Mouse (Mus musculus): ENCODE measurements at regions not wholly inside any gene's neighbourhood (a gene's known extent, or its start where the extent isn't known, plus 50 kb on each side); places are given as distances from the start of the nearest gene placed in this dataset.

DNA sequence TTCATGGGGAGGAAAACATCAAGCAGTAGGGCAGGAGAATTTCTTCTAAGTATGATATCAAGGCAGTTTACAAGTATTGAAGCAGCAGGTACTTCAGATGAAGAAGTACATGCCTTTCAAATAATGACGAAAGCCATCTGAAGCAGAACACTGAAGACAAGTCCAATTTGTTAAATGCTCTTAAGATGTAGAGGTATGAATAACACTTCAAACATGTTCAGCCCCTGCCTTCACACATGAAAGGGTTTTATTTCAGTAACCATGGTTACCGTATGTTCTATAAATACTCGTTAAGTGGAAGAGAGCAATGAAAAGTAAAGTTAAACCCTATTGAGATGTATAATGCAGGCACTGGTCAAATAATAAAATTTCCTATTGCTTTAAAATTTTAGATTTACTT lies 101.8 kb downstream of the Mospd2 start:
- Histone ChIP-seq H3K9me3 (no peaks in the 10 kb centered on the region), H3K4me2 (replicated peaks) (no peak overlapping the region), H3K27ac (no peak overlapping the region), H3K36me3 (no peaks in the 10 kb centered on the region), H3K4me3 (no peak overlapping the region), H3K9ac (no peak overlapping the region), H3K27me3 (replicated peaks) (no peaks in the 10 kb centered on the region), H3K4me1 (no peaks in the 10 kb centered on the region)
- ATAC-seq (ENCODE audit: low FRiP score, low read depth) = no peak
- 81% methylated on average over 3 of the region's 3 CpGs for WGBS

DNA sequence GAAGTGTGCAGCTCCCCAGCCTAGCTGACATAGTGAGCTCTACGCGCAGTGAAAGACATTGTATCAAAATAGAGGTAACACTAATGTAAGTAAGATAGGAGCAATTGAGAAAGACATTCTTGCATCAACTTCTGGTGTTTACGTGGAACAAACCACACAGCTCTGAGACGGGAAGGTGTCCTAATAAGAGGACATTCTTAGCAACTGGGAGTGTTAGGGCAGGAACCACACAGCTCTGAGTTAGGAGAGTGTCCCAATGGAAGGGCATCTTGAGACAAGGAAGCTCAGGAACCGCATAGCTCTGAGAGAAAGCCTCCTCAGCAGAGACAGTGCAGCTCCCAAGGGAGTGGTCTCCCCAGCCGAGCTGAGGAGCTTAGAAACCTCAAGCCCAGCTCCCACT lies 139.8 kb downstream of the Mospd2 start:
- Histone ChIP-seq H3K9me3 (no peaks in the 10 kb centered on the region), H3K27me3 (replicated peaks) (no peaks in the 10 kb centered on the region), H3K4me1 (no peaks in the 10 kb centered on the region), H3K27ac (no peak overlapping the region), H3K36me3 (no peaks in the 10 kb centered on the region), H3K4me2 (replicated peaks) (no peak overlapping the region), H3K4me3 (no peak overlapping the region), H3K9ac (no peak overlapping the region)
- 87% methylated on average over 6 of the region's 6 CpGs for WGBS
- no peak for ATAC-seq (ENCODE audit: low FRiP score, low read depth)

DNA sequence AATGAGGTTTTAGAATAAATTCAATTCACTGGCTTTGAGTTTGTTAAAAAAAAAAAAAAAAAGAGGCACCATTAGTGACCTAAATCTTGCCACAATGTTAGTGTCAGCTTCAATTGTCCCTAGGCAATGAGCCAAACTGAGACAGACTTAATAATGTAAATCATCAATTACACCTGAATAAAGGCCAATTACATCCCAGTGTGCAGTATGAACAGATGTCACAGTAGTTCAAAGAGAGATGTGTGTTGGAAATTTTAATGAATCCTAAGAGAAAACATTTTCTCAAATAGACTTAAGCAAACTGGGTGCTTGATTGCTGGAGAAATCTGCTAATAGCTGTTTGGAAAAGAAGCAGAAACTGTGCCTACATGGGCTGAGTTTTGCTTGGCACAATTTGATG lies 159.3 kb downstream of the Mospd2 start:
- no peak overlapping the region for H3K4me3 ChIP-seq
- H3K27ac ChIP-seq = no peak overlapping the region
- H3K9me3 ChIP-seq = no peaks in the 10 kb centered on the region
- H3K4me1 ChIP-seq = no peaks in the 10 kb centered on the region
- no peak overlapping the region for H3K9ac ChIP-seq
- H3K4me2 ChIP-seq (replicated peaks) = no peak overlapping the region
- ATAC-seq (ENCODE audit: low FRiP score, low read depth) = peak; percentile 68
- no peaks in the 10 kb centered on the region for H3K36me3 ChIP-seq
- H3K27me3 ChIP-seq (replicated peaks) = no peaks in the 10 kb centered on the region

DNA sequence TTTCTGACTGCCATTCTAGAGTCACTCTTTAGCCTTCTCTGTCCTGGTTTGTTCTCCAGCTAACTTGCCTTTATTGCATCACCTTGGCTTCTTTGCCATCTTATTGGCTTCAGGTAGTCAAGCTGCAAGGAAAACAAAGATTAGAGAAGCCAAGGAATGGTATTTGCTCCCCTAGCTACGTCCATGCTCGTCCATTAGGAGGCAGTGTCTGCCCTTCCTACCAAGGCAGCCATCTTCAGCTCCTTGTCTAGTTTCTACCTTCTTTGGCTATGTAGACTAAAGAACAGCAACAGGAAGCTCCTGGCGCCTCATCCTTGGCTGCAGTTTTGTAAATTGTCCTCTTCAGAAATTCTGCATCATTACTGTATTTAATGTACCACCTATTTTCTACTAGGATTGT lies 192.9 kb downstream of the Mospd2 start:
- 57% methylated on average over 3 of the region's 3 CpGs for WGBS
- H3K27ac ChIP-seq = no peak overlapping the region
- no peak overlapping the region for H3K9ac ChIP-seq
- H3K4me2 ChIP-seq (replicated peaks) = no peak overlapping the region
- no peaks in the 10 kb centered on the region for H3K27me3 ChIP-seq (replicated peaks)
- H3K4me1 ChIP-seq = no peaks in the 10 kb centered on the region
- no peak overlapping the region for H3K4me3 ChIP-seq
- no peak for ATAC-seq (ENCODE audit: low FRiP score, low read depth)
- H3K9me3 ChIP-seq = no peaks in the 10 kb centered on the region
- H3K36me3 ChIP-seq = no peaks in the 10 kb centered on the region

DNA sequence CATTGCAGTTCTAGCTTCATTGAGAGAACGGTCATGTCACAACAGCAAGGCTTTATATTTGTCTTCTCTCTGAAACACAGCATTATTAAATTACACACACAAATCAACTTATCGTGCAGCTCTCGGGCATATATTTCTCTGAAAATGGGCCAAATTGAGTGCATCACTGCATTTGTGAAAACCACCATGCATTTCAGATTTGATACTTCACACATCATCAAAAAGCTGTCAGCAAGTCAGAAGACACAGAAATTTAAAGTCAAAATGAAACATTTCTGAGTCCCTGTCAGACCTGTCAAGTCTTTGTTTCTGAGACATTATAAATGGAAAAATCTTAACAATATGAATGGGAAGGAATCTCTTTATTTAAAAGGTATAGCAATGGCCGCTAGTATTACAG lies 215.3 kb downstream of the Mospd2 start:
- Histone ChIP-seq H3K9ac (no peak overlapping the region), H3K4me2 (replicated peaks) (no peak overlapping the region), H3K4me1 (no peaks in the 10 kb centered on the region), H3K36me3 (no peaks in the 10 kb centered on the region), H3K9me3 (no peaks in the 10 kb centered on the region), H3K27ac (no peak overlapping the region), H3K27me3 (replicated peaks) (no peaks in the 10 kb centered on the region), H3K4me3 (no peak overlapping the region)
- no peak for ATAC-seq (ENCODE audit: low FRiP score, low read depth)
- WGBS = 88% methylated on average over 4 of the region's 4 CpGs

DNA sequence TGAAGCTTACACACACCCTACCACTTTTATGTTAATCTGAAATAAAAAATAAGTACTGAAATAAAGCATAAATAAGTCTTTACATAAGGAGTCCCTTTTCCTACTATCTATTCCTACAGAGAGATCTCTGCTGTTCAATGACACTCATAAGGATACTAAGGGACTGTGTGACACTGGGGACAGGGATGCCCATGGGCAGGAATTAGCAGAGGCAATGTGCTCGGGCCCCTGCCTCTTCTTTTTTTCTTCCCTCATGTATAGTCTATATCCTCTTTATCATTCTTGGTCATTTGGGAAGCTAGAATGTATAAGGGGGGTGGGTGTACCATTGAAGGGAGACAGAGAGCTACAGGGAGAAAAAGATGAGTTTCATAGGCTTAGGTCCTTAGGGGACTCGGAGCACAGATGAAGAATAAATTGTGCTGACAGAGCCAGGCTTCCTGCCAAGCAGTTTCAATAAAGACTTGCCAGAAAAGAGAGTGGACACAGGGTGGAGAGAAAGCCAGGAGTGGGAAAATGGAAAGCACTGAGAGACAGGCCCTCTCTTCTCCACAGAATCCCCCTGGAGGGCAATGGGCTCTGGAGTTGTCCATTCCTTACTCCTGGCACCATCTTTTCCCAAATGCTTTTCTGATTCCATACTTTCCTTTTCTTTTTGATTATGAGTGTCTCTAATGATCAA lies 216.3 kb downstream of the Mospd2 start:
- H3K4me3 ChIP-seq = no peak overlapping the region
- H3K9me3 ChIP-seq = no peaks in the 10 kb centered on the region
- WGBS = 57% methylated on average over 2 of the region's 2 CpGs
- no peak overlapping the region for H3K27ac ChIP-seq
- H3K27me3 ChIP-seq (replicated peaks) = no peaks in the 10 kb centered on the region
- no peaks in the 10 kb centered on the region for H3K36me3 ChIP-seq
- no peak overlapping the region for H3K4me2 ChIP-seq (replicated peaks)
- H3K4me1 ChIP-seq = no peaks in the 10 kb centered on the region
- H3K9ac ChIP-seq = no peak overlapping the region
- ATAC-seq (ENCODE audit: low FRiP score, low read depth) = peak; percentile 48; the same call in 1 of the 2 replicates

DNA sequence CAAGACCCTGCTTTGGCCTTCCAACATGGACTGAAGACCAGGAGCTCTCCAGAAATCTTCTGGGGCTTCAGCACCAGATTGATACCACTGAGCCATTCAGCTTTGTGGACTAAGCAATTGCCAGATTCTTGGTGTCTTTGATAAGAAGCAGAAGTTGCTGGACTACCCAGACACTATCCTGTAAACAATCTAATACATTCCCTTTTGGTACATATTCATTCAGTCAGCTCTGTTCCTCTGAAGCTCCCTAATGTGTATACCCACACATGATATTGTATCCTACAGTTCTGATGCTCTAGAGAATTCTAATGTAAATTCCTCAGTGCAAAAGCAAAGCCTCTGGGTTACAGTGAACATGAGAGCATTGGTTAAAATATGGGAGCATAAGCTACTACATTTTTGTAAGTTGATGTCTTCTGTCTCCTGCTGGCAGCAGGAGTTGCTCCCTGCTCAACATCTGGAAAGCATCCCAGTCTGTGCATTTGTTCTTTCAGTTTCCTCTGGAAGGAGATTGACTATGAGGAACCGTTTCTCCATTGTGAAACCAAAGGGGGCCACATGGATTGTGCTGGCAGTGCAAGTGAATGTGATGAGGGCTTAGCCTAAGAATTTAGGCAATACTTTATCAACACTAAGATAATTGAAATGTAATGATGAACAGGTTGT lies 234.5 kb downstream of the Mospd2 start:
- no peak for ATAC-seq (ENCODE audit: low FRiP score, low read depth)
- 73% methylated on average over 1 of the region's 1 CpGs for WGBS
- H3K27ac ChIP-seq = no peak overlapping the region

More for the DNA sequence above, 234.5 kb downstream of the Mospd2 start:
- Histone ChIP-seq H3K9ac (no peak overlapping the region), H3K27me3 (replicated peaks) (no peaks in the 10 kb centered on the region), H3K4me3 (no peak overlapping the region), H3K9me3 (no peaks in the 10 kb centered on the region; the same call in 1 of the 2 replicates), H3K4me1 (no peaks in the 10 kb centered on the region), H3K4me2 (replicated peaks) (no peak overlapping the region), H3K36me3 (no peaks in the 10 kb centered on the region)
